8 mouse cellular contexts compared by ENCODE assay signal in the genomic region with DNA sequence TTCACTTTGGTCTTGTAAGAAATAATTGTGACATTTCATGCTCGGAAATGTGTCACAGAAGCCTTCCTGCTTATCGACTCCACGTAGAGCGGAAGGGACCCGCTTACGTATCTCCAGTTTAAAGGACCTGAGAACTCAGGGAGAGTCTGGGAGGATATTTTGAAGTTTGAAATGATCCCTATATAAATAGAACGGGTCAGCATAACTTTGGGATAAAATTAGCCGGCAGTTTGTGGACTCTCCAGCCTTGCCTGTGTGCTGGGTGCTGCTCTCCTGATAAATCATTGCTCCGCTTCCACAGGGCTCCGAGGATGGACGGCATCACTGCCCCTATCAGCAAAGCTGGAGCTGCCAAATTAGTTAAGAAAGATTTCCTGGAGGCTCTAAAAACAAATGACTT. TPM values are rescaled to one million over a fixed set of nuclear protein-coding genes. Genes with fewer than 3 reads are reported as not detected.
A peak's percentile ranks its signal among the peaks of the same experiment; 100 is the strongest.
DNase-seq lines count a peak whose midpoint lies in the region; ATAC-seq and TF ChIP-seq lines count a peak whose summit lies in the region.

No protein-coding gene starts in this region.

- peaks cover 2% of the 10 kb centered on the region; the same call in 1 of the 2 replicates for H3K4me1 ChIP-seq in neural tube, embryonic 11.5 days (ENCODE audit: control insufficient read depth, insufficient read depth, low read length)

- ATAC-seq in neural tube, embryonic 11.5 days (ENCODE audit: insufficient read depth, low FRiP score, low TSS enrichment), result no peak; the same call in 1 of the 2 replicates

- peak overlapping the region; percentile 36 for H3K4me2 ChIP-seq in neural tube, embryonic 11.5 days (ENCODE audit: low read depth)

- H3K9me3 ChIP-seq in neural tube, embryonic 11.5 days (ENCODE audit: control insufficient read depth, low read length), result no peaks in the 10 kb centered on the region

- no peak for DNase-seq in left cerebral cortex, adult 2 months (ENCODE audit: extremely low spot score in 1 of 2, low spot score in 2 of 2)
- no peak for DNase-seq in left cerebral cortex, postnatal 14 days (ENCODE audit: low spot score in 2 of 2)
- DNase-seq in heart, adult 8-10 months (ENCODE audit: low spot score), result peak; percentile 41
- DNase-seq in kidney, postnatal 10 days, result peak; percentile 18
- peak; percentile 34 for DNase-seq in neural tube, embryonic 11.5 days (ENCODE audit: low spot score)
- no peak for DNase-seq in layer of hippocampus, adult 11-12 months (ENCODE audit: low spot score)
- DNase-seq in spleen, postnatal 14 days (ENCODE audit: low spot score in 2 of 2), result no peak
- DNase-seq in left cerebral cortex, postnatal 4 days, result no peak

- TF ChIP-seq CTCF in left cerebral cortex, adult 2 months (IDR thresholded peaks at IDR 0.05), result no peak

- peak overlapping the region; percentile 28 for H3K4me3 ChIP-seq in left cerebral cortex, adult 2 months
- H3K4me3 ChIP-seq in neural tube, embryonic 11.5 days (ENCODE audit: low read depth, low read length), result peak overlapping the region; percentile 19

- H3K27ac ChIP-seq in left cerebral cortex, adult 2 months, result no peak overlapping the region
- no peak overlapping the region for H3K27ac ChIP-seq in neural tube, embryonic 11.5 days (ENCODE audit: low read depth, low read length)

- intact Hi-C loops in left cerebral cortex, adult 2 months (cut with DNase I), result no loop called here
- intact Hi-C loops in left cerebral cortex, postnatal 14 days (cut with DNase I), result no loop called here
- intact Hi-C loops in left cerebral cortex, postnatal 4 days (cut with DNase I), result no loop called here

- no peaks in the 10 kb centered on the region for H3K27me3 ChIP-seq in neural tube, embryonic 11.5 days (ENCODE audit: control insufficient read depth, insufficient read depth, low read length)

- no peaks in the 10 kb centered on the region for H3K36me3 ChIP-seq in neural tube, embryonic 11.5 days (ENCODE audit: control insufficient read depth, insufficient read depth, low read length)

- 16% methylated on average over 11 of the region's 11 CpGs for WGBS in neural tube, embryonic 11.5 days

- H3K9ac ChIP-seq in neural tube, embryonic 11.5 days (ENCODE audit: low read length), result peak overlapping the region; percentile 29

RNA-seq across cellular contexts. Expression of a gene that starts 7.1 kb away (rescaled TPM):
- total RNA-seq in left cerebral cortex, adult 2 months (2021), result 1 to 10 TPM in 1 of 2 experiments, under 1 TPM in 1; 0.25 to 1.1 TPM
- under 1 TPM; 0.66 to 0.79 TPM for total RNA-seq in left cerebral cortex, postnatal 14 days (2021)
- 1 to 10 TPM; 4.6 to 7.3 (median 5.6) TPM for total RNA-seq in heart, adult 8-10 months (2022)
- polyA plus RNA-seq in neural tube, embryonic 11.5 days (2014; fragmentation: Nextera tagmentation; extraction: Ambion mirVana), result 41.0 and 49.8 TPM in 2 replicates
- total RNA-seq in left cerebral cortex, postnatal 4 days (2021), result 1 to 10 TPM; 1.9 to 2.6 TPM

Comparison
In these comparisons a context has a peak if more than half of its experiments do, and no peak if none do; other contexts are left out.
1. DNase-seq: peak in heart, adult 8-10 months (single experiment), kidney, postnatal 10 days (single experiment) and neural tube, embryonic 11.5 days (single experiment); none in left cerebral cortex, adult 2 months (0 of 2), left cerebral cortex, postnatal 14 days (0 of 2), layer of hippocampus, adult 11-12 months (single experiment), spleen, postnatal 14 days (0 of 2) and left cerebral cortex, postnatal 4 days (single experiment).